Mouse (Mus musculus) ZHBTc4 (cell line): ENCODE results near the gene Slc18a2.

Experiments used
- DNase-seq: peaks from one replicate; pipeline ENCODE4 v3.0.0-alpha.2; 2011; ENCODE audit warnings: low read depth, low spot score

Slc18a2 gene

GRCm38 (mm10) chr19:59276354-59276753 lies 15.7 kb downstream of the Slc18a2 start:
- no peak for DNase-seq

GRCm38 (mm10) chr19:59280841-59281240 lies 20.1 kb downstream of the Slc18a2 start:
- no peak for DNase-seq

- no peak for DNase-seq
Observed at GRCm38 (mm10) chr19:59282001-59282400, 21.3 kb downstream of the Slc18a2 start.

- DNase-seq, result no peak
Observed at GRCm38 (mm10) chr19:59289042-59289441, 28.3 kb downstream of the Slc18a2 start.

- DNase-seq, result no peak
Observed at GRCm38 (mm10) chr19:59289811-59290210, 29.1 kb downstream of the Slc18a2 start.

- no peak for DNase-seq
Observed at GRCm38 (mm10) chr19:59292183-59292839, 31.6 kb downstream of the Slc18a2 start.

- DNase-seq, result no peak
Observed at GRCm38 (mm10) chr19:59315308-59315707, 54.6 kb downstream of the Slc18a2 start.

- peak; percentile 7 for DNase-seq
Observed at GRCm38 (mm10) chr19:59316571-59316970, 55.9 kb downstream of the Slc18a2 start.

GRCm38 (mm10) chr19:59321990-59322389 lies 61.3 kb downstream of the Slc18a2 start, which contains the start of gene Rps12-ps3:
Gene Rps12-ps3, plus strand, starts transcription at chr19:59322290.
- DNase-seq, result no peak

- DNase-seq, result no peak
Observed at GRCm38 (mm10) chr19:59330816-59331225, 70.1 kb downstream of the Slc18a2 start.

GRCm38 (mm10) chr19:59336655-59337054 lies 76.0 kb downstream of the Slc18a2 start:
- no peak for DNase-seq

- no peak for DNase-seq
Observed at GRCm38 (mm10) chr19:59337872-59338681, 77.4 kb downstream of the Slc18a2 start.

GRCm38 (mm10) chr19:59339908-59340307 lies 79.2 kb downstream of the Slc18a2 start:
- no peak for DNase-seq

GRCm38 (mm10) chr19:59342964-59343363 lies 82.3 kb downstream of the Slc18a2 start:
- no peak for DNase-seq

GRCm38 (mm10) chr19:59344304-59344711 lies 83.6 kb downstream of the Slc18a2 start:
- peak; percentile 26 for DNase-seq

GRCm38 (mm10) chr19:59345081-59345657 lies 84.5 kb downstream of the Slc18a2 start:
- peak; percentile 74 for DNase-seq
